Mouse (Mus musculus) frontal cortex, postnatal 36 days (tissue): ENCODE data around the gene Sec24c.

Experiments
- DNase-seq, 2 experiments: peaks; one replicate each; pipeline ENCODE4 v3.0.0; 2022; ENCODE audit warnings: low spot score in 2 of 2

The Sec24c gene

GRCm38 (mm10) chr14:20660827-20661660 lies 13.1 kb upstream of the Sec24c start:
- peak; percentile 92 to 96 for DNase-seq

GRCm38 (mm10) chr14:20661661-20662331 lies 12.3 kb upstream of the Sec24c start:
- peak in 1 of 2 experiments; percentile 24 for DNase-seq

- DNase-seq = no peak
Measured at GRCm38 (mm10) chr14:20662740-20663139, 11.4 kb upstream of the Sec24c start.

- DNase-seq = no peak
Measured at GRCm38 (mm10) chr14:20663601-20664000, 10.5 kb upstream of the Sec24c start.

- DNase-seq = no peak
Measured at GRCm38 (mm10) chr14:20664436-20664835, 9.7 kb upstream of the Sec24c start.

- DNase-seq = no peak
Measured at GRCm38 (mm10) chr14:20667469-20667868, 6.6 kb upstream of the Sec24c start.

GRCm38 (mm10) chr14:20668154-20668810 lies 5.8 kb upstream of the Sec24c start, which contains the start of gene Synpo2l:
Synpo2l (minus strand) TSS chr14:20668354.
- no peak for DNase-seq

- DNase-seq = no peak
Measured at GRCm38 (mm10) chr14:20672990-20673389, 1.1 kb upstream of the Sec24c start.

GRCm38 (mm10) chr14:20673735-20674063 lies 409 bp upstream of the Sec24c start:
- DNase-seq = peak in 1 of 2 experiments; percentile 58

- no peak for DNase-seq
Measured at GRCm38 (mm10) chr14:20677906-20678305, 3.8 kb downstream of the Sec24c start.

- DNase-seq = no peak
Measured at GRCm38 (mm10) chr14:20681742-20682141, 7.6 kb downstream of the Sec24c start.

- no peak for DNase-seq
Measured at GRCm38 (mm10) chr14:20682498-20682897, 8.4 kb downstream of the Sec24c start.

GRCm38 (mm10) chr14:20686576-20686975 lies 12.5 kb downstream of the Sec24c start:
- peak in 1 of 2 experiments; percentile 28 for DNase-seq

- no peak for DNase-seq
Measured at GRCm38 (mm10) chr14:20689009-20689408, 14.9 kb downstream of the Sec24c start.

- DNase-seq = no peak
Measured at GRCm38 (mm10) chr14:20691772-20692171, 17.7 kb downstream of the Sec24c start.

GRCm38 (mm10) chr14:20693589-20694101 lies 19.5 kb downstream of the Sec24c start:
- DNase-seq = no peak

- DNase-seq = no peak
Measured at GRCm38 (mm10) chr14:20694185-20694883, 20.2 kb downstream of the Sec24c start.

GRCm38 (mm10) chr14:20694884-20695760 lies 21.0 kb downstream of the Sec24c start, which contains the start of gene Fut11:
Fut11 (plus strand) TSS chr14:20694968.
- DNase-seq = peak; percentile 84 to 86

GRCm38 (mm10) chr14:20695761-20696520 lies 21.8 kb downstream of the Sec24c start:
- peak in 1 of 2 experiments; percentile 13 for DNase-seq

GRCm38 (mm10) chr14:20696986-20697385 lies 22.9 kb downstream of the Sec24c start:
- DNase-seq = peak; percentile 42 to 76
